Mouse (Mus musculus) hindbrain, embryonic 13.5 days (tissue): ENCODE measurements around the gene Atxn7l2. TPM values are rescaled to one million over a fixed set of nuclear protein-coding genes. Genes with fewer than 3 reads are reported as not detected.

ENCODE experiments used
- ATAC-seq: fragments of 200-750 bp; cut with Nextera tagmentation; 2 replicates; pipeline ENCODE4 v1.8.0; 2017; ENCODE audit warnings: moderate TSS enrichment; ENCODE audit not compliant: low FRiP score
- H3K27ac ChIP-seq: fragments of 300-500 bp; sonication (generic); 2 replicates; pipeline ENCODE4 v1.5.1; 2015; ENCODE audit warnings: inconsistent platforms, mild to moderate bottlenecking, moderate library complexity
- H3K27me3 ChIP-seq: fragments of 300-500 bp; sonication (generic); 2 replicates; pipeline ENCODE4 v1.6.1; 2015; ENCODE audit warnings: mild to moderate bottlenecking, inconsistent platforms
- H3K36me3 ChIP-seq: fragments of 300-500 bp; sonication (generic); 2 replicates; pipeline ENCODE4 v1.6.1; 2015; ENCODE audit warnings: mild to moderate bottlenecking, inconsistent platforms
- H3K4me1 ChIP-seq: fragments of 300-500 bp; sonication (generic); replicated peaks from 2 replicates; pipeline ENCODE4 v1.6.1; 2015; ENCODE audit warnings: inconsistent platforms
- H3K4me2 ChIP-seq: fragments of 300-500 bp; sonication (generic); 2 replicates; pipeline ENCODE4 v1.6.1; 2015; ENCODE audit warnings: inconsistent platforms, mild to moderate bottlenecking, moderate library complexity
- H3K4me3 ChIP-seq: fragments of 300-500 bp; sonication (generic); 2 replicates; pipeline ENCODE4 v1.5.1; 2015; ENCODE audit warnings: mild to moderate bottlenecking, inconsistent platforms
- H3K9ac ChIP-seq: fragments of 300-500 bp; sonication (generic); 2 replicates; pipeline ENCODE4 v1.6.1; 2015; ENCODE audit warnings: mild to moderate bottlenecking, inconsistent platforms
- H3K9me3 ChIP-seq: fragments of 300-500 bp; sonication (generic); 2 replicates; pipeline ENCODE4 v1.6.1; 2016; ENCODE audit warnings: inconsistent platforms
- WGBS: fragments of 180-500 bp; shearing (Covaris S2); methylation state at CpG from one replicate; pipeline ENCODE4 v1.1.7; 2015; 5-methylcytosine and 5-hydroxymethylcytosine counted together
- polyA plus RNA-seq: library from polyadenylated mRNA; unstranded; fragments of >200 nt; fragmentation: Nextera tagmentation; extraction: Ambion mirVana; gene quantifications from 2 replicates; pipeline ENCODE4 v1.2.1, GENCODE M21; 2015

Atxn7l2 gene
- polyA plus RNA-seq, 1 experiment from 2014 or later = 26.2 TPM

DNA sequence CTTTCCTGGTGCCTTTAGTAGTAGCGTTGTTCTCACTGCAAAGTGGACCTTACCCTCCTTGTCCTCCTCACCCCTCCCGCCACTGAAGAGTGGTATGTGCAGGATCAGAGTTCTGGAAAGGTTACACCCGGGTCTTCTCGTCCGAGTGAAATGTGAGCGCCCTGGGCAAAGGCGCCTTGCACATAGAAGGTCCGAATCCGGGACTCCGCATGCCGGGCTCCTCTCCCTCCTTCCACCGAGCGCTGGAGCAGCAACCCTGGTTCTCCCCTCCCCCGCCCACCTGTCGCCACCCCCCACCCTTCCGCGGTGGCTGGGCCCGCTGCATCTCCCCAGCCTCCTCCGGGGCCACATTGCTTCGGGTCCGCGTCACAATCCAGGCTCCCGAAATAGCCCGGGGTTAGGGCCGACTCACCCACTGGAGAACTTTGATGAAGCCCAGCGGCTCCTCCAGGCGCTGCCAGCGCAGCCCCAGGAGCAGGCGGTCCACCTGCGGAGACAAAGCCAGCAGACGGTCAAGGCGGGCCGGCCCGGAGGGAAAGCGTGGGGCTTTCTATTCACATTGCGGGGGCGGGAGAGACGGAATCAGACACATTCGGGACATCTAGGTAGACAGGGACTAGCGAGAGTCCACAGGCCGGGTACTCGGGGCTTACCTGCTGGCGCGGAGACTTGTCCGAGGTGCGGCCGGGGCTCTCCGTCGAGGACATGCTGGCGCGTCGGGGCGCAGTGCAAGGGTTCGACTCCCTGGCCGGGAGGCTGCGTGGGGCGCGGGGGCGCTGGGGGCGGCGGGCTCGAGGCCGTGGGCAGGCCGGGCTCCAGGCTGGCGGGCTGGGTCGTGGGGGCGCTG lies 15.2 kb upstream of the Atxn7l2 start:
- Histone ChIP-seq H3K27me3 (peaks cover 76% of the 10 kb centered on the region), H3K36me3 (no peaks in the 10 kb centered on the region), H3K4me2 (peak overlapping the region; percentile 60), H3K4me1 (peaks cover 12% of the 10 kb centered on the region), H3K4me3 (peak overlapping the region; percentile 40), H3K27ac (no peak overlapping the region), H3K9ac (peak overlapping the region; percentile 62), H3K9me3 (no peaks in the 10 kb centered on the region)
- 4% methylated on average over 65 of the region's 67 CpGs for WGBS
- ATAC-seq = peak; percentile 36; the same call in 1 of the 2 replicates

DNA sequence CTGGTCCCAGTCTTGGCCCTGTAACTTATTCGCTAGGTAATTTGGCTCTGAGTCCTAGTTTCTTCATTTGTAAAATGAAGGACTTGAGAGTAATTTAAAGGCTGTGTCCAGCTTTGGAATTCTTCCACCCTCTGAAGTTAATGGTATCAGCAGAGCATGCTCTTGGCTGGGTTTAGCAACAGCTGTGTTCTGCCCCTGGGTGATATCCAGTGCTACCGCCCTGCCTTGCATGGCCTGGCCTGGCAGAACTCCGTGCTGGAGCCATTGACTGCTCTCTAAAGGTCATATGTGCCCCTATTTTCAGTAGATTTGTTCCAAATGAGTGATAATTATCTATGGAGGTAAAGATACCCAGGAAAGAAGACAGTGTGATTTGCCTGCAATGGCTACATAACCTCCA lies 9.9 kb upstream of the Atxn7l2 start:
- no peak overlapping the region for H3K9ac ChIP-seq
- H3K4me1 ChIP-seq = peaks cover under 1% of the 10 kb centered on the region; the same call in 1 of the 2 replicates
- H3K27ac ChIP-seq = no peak overlapping the region
- H3K4me2 ChIP-seq = no peak overlapping the region
- peaks cover 53% of the 10 kb centered on the region for H3K27me3 ChIP-seq
- WGBS = 76% methylated on average over 3 of the region's 3 CpGs
- no peak overlapping the region for H3K4me3 ChIP-seq
- no peak for ATAC-seq
- H3K36me3 ChIP-seq = no peaks in the 10 kb centered on the region
- H3K9me3 ChIP-seq = no peaks in the 10 kb centered on the region

DNA sequence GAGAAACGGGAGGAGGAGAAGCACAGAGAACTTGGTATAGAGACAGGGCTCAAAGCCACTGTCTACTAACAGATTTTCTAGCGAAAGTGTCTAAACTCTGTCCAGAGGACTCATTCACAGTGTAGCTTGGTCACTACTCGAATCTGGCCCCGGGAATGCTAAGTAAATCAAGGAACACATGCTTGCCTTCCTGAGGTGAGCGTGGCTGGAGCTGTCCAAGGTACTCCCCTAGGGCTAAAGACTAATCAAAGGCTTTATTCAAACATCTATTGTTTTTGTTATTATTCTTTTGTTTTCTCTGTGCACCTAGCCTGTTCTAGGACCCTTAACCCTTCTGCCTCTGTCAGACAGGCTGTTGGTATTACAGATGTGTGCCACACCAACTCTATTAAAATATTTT lies 4.0 kb upstream of the Atxn7l2 start:
- peaks cover 13% of the 10 kb centered on the region for H3K4me1 ChIP-seq
- no peak for ATAC-seq
- WGBS = 30% methylated on average over 5 of the region's 5 CpGs

DNA sequence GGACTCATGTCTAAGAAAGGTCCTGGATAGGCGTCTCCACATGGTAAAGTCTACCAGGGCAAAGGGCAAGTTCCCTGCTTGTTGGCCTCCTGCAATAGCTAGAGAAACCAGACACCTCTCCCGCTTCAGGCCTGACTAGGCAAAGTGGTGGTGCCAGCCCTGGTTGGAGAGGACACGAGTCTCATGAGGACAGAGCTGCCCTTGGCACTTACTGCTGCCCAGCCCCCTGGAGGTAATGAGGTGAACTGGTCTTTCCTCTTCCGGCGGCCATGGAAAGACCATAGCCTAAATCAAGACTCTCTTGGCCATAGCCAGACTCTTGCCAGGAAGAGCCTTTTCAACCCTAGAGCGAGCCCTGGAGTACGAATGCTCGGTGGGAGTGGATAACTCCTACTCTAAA lies 1.7 kb upstream of the Atxn7l2 start:
- Histone ChIP-seq H3K4me1 (peaks cover 33% of the 10 kb centered on the region), H3K36me3 (peaks cover 9% of the 10 kb centered on the region), H3K27me3 (0 out of 2 replicates have a peak, but pooled peaks cover 10% of the 10 kb centered on the region), H3K27ac (0 out of 2 replicates have a peak overlapping the region, but pooled peaks have one; percentile 12), H3K4me3 (no peak overlapping the region), H3K9ac (no peak overlapping the region), H3K9me3 (no peaks in the 10 kb centered on the region), H3K4me2 (no peak overlapping the region; the same call in 1 of the 2 replicates)
- WGBS = 92% methylated on average over 8 of the region's 8 CpGs
- ATAC-seq = no peak

More for the DNA sequence above, 4.0 kb upstream of the Atxn7l2 start:
- H3K9me3 ChIP-seq = no peaks in the 10 kb centered on the region
- H3K4me3 ChIP-seq = no peak overlapping the region
- no peak overlapping the region for H3K9ac ChIP-seq
- H3K27ac ChIP-seq = no peak overlapping the region
- H3K4me2 ChIP-seq = no peak overlapping the region
- H3K27me3 ChIP-seq = 0 out of 2 replicates have a peak, but pooled peaks cover 14% of the 10 kb centered on the region
- no peaks in the 10 kb centered on the region for H3K36me3 ChIP-seq

DNA sequence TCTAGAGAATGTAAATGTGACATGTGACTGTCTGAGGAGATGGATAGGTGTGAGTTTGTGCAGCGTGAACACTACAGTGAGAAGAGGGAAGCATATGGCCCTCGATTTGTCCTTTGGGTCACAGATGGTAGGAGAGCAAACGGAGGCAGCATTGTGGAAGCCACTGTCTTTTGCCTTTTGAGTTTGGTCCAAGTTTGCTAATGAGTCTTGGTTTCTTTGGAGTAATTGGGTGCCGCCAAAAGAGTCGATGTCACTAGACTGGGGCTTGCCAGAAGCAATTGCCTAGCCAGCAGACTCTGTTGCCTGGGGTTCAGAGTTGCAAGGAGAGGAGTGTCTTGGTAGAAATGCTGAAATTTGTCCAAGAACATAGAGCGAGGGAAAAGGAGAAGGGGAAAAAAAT lies 1.1 kb upstream of the Atxn7l2 start:
- Histone ChIP-seq H3K27ac (peak overlapping the region; percentile 98), H3K9me3 (no peaks in the 10 kb centered on the region), H3K4me3 (peak overlapping the region; percentile 64; the same call in 1 of the 2 replicates), H3K4me1 (peaks cover 38% of the 10 kb centered on the region), H3K4me2 (peak overlapping the region; percentile 76), H3K36me3 (peaks cover 15% of the 10 kb centered on the region), H3K9ac (no peak overlapping the region; the same call in 1 of the 2 replicates), H3K27me3 (0 out of 2 replicates have a peak, but pooled peaks cover 8% of the 10 kb centered on the region)
- 64% methylated on average over 6 of the region's 6 CpGs for WGBS
- ATAC-seq = no peak

DNA sequence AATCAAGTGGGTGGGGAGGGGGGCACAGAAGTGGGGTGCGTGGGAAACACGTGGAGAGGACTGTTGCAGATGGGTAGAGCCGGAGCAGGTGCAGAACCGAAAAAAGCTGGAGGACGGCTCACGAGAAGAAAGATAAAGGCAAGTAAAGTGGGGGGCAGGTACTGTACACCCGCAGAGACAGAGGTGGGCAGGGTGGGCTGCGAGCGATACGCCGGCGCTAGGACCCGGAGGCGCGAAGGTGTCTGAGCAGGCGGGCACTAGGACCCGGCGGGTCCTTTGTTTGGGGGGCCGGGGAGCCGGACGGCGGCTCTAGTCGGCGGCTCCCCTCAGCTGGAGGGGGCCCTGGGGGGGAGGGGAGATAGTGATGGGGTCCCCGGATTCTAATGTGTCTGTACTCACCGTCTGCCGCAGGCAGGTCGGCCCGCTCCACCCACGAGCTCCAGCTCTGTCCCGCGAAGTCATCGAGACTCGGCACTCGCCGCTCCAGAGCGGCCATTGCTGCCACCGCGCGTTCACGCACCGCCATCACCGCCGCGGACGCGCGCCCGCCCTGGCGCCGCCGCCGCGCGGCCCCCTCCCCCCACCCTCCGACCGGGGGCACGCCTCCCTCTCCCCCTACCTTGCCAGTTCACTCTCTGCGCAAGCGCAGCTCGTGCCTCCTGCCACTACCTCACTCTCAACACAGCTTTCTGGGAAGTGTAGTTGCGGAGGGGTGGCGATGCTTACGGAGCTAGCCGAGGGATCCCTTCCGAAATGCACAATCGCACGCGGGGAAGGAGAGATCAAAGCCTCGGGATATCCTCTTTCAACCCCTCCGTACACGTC lies 576 bp downstream of the Atxn7l2 start:
- ATAC-seq = peak; percentile 96
- Histone ChIP-seq H3K9ac (peak overlapping the region; percentile 93), H3K4me1 (peaks cover 41% of the 10 kb centered on the region), H3K27ac (peak overlapping the region; percentile 98), H3K27me3 (0 out of 2 replicates have a peak, but pooled peaks cover 8% of the 10 kb centered on the region), H3K4me3 (peak overlapping the region; percentile 64), H3K4me2 (peak overlapping the region; percentile 94), H3K9me3 (no peaks in the 10 kb centered on the region), H3K36me3 (peaks cover 32% of the 10 kb centered on the region)
- under 1% methylated on average over 65 of the region's 72 CpGs for WGBS

DNA sequence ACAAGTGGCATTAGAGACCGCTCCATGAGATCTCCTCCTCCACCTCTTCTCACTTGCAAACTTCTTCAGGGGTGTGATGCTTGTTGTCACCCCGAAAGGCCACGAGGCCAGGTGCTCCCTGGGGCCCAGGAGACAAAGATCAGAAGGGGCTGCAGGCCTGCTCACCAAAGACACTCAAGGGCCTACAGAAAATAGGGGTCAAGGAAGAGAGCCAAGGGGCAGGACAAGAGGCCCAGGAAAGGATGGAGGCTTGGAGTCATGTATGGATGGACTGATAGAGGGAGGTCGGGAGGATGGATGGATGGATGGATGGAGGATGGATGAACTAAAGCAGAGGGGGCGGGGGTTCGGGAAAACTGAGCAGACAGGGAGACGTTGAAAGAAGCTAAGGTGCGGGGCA lies 1.2 kb downstream of the Atxn7l2 start:
- H3K27me3 ChIP-seq = 0 out of 2 replicates have a peak, but pooled peaks cover 8% of the 10 kb centered on the region
- H3K36me3 ChIP-seq = peaks cover 38% of the 10 kb centered on the region
- no peaks in the 10 kb centered on the region for H3K9me3 ChIP-seq
- 9% methylated on average over 8 of the region's 8 CpGs for WGBS
- peak overlapping the region; percentile 64 for H3K4me3 ChIP-seq
- H3K4me1 ChIP-seq = peaks cover 41% of the 10 kb centered on the region
- peak overlapping the region; percentile 98 for H3K27ac ChIP-seq
- H3K4me2 ChIP-seq = peak overlapping the region; percentile 94
- 0 out of 2 replicates have a peak, but pooled peaks have one; percentile 2 for ATAC-seq
- H3K9ac ChIP-seq = peak overlapping the region; percentile 93

DNA sequence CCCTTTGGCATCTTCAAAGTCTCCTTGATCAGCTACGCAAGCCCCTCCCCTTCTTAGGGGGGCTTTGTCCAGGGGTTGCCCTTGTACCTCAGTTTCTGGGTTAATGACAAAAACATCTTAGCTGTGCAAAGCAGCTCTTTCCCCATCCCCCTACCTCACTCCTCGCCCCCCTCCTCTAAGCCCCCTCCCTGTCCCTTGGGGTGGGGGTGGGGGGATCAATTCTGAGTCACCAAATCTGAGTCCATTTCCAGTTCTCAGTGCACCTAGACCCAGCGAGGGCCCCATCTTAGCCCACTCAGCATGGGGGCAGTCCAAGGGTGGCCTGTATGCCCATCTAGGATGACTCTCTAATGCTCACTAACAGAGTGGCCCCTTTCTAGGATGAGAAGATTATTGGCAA lies 1.7 kb downstream of the Atxn7l2 start:
- 60% methylated on average over 2 of the region's 3 CpGs for WGBS
- 0 out of 2 replicates have a peak, but pooled peaks cover 3% of the 10 kb centered on the region for H3K27me3 ChIP-seq
- peak overlapping the region; percentile 94 for H3K4me2 ChIP-seq
- H3K4me3 ChIP-seq = peak overlapping the region; percentile 64
- H3K9ac ChIP-seq = peak overlapping the region; percentile 93
- no peak for ATAC-seq
- peak overlapping the region; percentile 98 for H3K27ac ChIP-seq
- no peaks in the 10 kb centered on the region for H3K9me3 ChIP-seq
- H3K36me3 ChIP-seq = peaks cover 42% of the 10 kb centered on the region
- peaks cover 45% of the 10 kb centered on the region for H3K4me1 ChIP-seq

DNA sequence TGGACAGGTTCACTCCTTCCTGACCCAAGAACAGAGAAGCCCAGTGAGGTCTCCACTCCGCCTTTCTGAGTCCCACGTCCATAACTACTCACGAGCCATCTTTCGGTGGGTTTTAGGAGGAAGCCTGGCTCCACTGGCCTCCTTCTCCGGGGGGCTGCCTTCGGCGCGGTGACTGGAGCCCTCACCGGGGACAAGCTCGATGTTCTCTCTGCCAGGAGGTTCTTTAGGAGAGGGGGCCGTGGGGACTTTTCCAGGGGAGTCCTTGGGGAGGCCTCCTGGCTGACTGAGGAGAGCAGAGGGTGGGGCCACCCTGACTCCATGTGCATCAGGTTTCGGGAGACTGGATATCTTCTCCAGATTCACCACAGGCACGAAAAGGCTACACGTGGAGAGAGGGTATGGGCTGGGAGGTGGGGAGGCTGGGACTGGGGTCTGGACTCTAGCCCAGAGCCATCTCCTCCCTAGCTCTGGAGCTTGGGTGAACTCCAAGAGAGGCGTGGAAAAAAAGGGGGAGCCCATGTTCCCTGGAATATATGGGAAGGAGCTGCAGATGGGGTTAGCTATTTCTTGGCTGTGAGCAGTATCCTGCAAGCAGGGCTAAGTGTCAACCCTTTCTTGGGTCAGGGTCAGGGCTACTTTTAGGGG lies 3.9 kb downstream of the Atxn7l2 start:
- Histone ChIP-seq H3K9ac (no peak overlapping the region), H3K36me3 (peaks cover 61% of the 10 kb centered on the region)

DNA sequence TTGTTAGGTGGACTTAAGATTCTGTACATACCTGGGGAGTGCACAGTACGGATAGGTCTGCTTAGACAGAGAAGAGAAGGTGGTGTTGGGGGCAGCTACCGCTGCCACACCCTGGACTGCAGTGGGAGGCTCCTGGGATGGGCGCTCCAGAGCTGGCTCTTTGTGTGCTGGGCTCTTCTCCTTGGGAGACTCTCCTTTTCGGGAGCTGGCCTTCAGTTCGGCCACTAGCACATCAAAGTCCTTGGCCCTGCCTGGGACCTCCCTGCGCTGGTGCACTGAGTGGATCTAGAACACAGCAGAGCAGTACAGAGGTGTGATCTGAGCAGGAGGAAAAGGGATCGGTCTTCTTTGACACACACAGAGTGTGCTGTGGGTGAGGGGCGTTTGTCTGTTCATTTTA lies 5.1 kb downstream of the Atxn7l2 start:
- Histone ChIP-seq H3K27ac (no peak overlapping the region), H3K36me3 (peaks cover 65% of the 10 kb centered on the region), H3K9ac (no peak overlapping the region), H3K9me3 (no peaks in the 10 kb centered on the region), H3K27me3 (no peaks in the 10 kb centered on the region), H3K4me3 (no peak overlapping the region), H3K4me1 (peaks cover 61% of the 10 kb centered on the region), H3K4me2 (no peak overlapping the region)
- WGBS = 95% methylated on average over 8 of the region's 8 CpGs
- no peak for ATAC-seq

More for the DNA sequence above, 3.9 kb downstream of the Atxn7l2 start:
- H3K4me3 ChIP-seq = no peak overlapping the region
- peaks cover 53% of the 10 kb centered on the region for H3K4me1 ChIP-seq
- H3K27ac ChIP-seq = no peak overlapping the region
- H3K9me3 ChIP-seq = no peaks in the 10 kb centered on the region
- H3K4me2 ChIP-seq = no peak overlapping the region
- H3K27me3 ChIP-seq = no peaks in the 10 kb centered on the region
- WGBS = 91% methylated on average over 15 of the region's 15 CpGs
- ATAC-seq = no peak

DNA sequence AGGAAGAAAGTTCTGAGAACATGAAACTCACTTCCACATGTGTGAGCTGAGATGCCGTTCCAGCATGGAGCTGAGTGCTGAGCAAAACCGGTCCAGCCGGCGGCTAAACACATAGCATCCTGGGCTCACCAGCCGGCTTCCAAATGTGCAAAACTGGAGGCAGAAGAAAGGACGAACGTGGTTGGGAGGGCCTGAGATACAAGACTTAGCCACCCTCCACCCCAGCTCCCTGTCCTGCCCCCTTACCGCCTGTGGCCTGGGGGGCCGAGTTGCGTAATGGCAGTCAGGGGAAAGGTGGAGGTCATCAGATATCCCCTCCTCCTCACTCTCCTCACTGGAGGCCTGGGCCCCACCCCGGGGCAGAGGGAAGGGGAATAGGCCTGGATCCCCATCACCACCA lies 6.3 kb downstream of the Atxn7l2 start:
- ATAC-seq = no peak
- peaks cover 69% of the 10 kb centered on the region for H3K4me1 ChIP-seq
- H3K36me3 ChIP-seq = peaks cover 65% of the 10 kb centered on the region

More for the DNA sequence above, 6.3 kb downstream of the Atxn7l2 start:
- no peak overlapping the region for H3K4me2 ChIP-seq
- no peaks in the 10 kb centered on the region for H3K9me3 ChIP-seq
- no peak overlapping the region for H3K27ac ChIP-seq
- 0 out of 2 replicates have a peak overlapping the region, but pooled peaks have one; percentile 3 for H3K9ac ChIP-seq
- H3K27me3 ChIP-seq = no peaks in the 10 kb centered on the region
- no peak overlapping the region for H3K4me3 ChIP-seq
- 93% methylated on average over 11 of the region's 11 CpGs for WGBS
